Mouse (Mus musculus) lung, embryonic 16.5 days (tissue): ENCODE data around the gene Rtl6. TPM values are rescaled to one million over a fixed set of nuclear protein-coding genes. Genes with fewer than 3 reads are reported as not detected.

Experiments
- ATAC-seq: fragments of 200-750 bp; cut with Nextera tagmentation; 2 replicates; pipeline ENCODE4 v1.8.0; 2017; ENCODE audit warnings: low read depth, mild to moderate bottlenecking, moderate library complexity
- H3K27ac ChIP-seq: fragments of 300-500 bp; sonication (generic); 2 replicates; pipeline ENCODE4 v1.5.1; 2014; ENCODE audit warnings: mild to moderate bottlenecking, control low read depth, low read length
- H3K27me3 ChIP-seq: fragments of 300-500 bp; sonication (generic); 2 replicates; pipeline ENCODE4 v1.6.1; 2014; ENCODE audit warnings: low read depth, low read length, mixed read lengths; ENCODE audit not compliant: control insufficient read depth, insufficient read depth
- H3K36me3 ChIP-seq: fragments of 300-500 bp; sonication (generic); 2 replicates; pipeline ENCODE4 v1.6.1; 2014; ENCODE audit warnings: low read length; ENCODE audit not compliant: control insufficient read depth, insufficient read depth
- H3K4me1 ChIP-seq: fragments of 300-500 bp; sonication (generic); replicated peaks from 2 replicates; pipeline ENCODE4 v1.6.1; 2014; ENCODE audit warnings: low read length, mixed read lengths; ENCODE audit not compliant: control insufficient read depth, insufficient read depth
- H3K4me2 ChIP-seq: fragments of 300-500 bp; sonication (generic); 2 replicates; pipeline ENCODE4 v1.6.1; 2014; ENCODE audit warnings: low read depth, low read length, control low read depth
- H3K4me3 ChIP-seq: fragments of 300-500 bp; sonication (generic); 2 replicates; pipeline ENCODE4 v1.5.1; 2014; ENCODE audit warnings: mild to moderate bottlenecking, low read length, control low read depth
- H3K9ac ChIP-seq: fragments of 300-500 bp; sonication (generic); 2 replicates; pipeline ENCODE4 v1.6.1; 2014; ENCODE audit warnings: low read length, control low read depth
- H3K9me3 ChIP-seq: fragments of 300-500 bp; sonication (generic); 2 replicates; pipeline ENCODE4 v1.6.1; 2016; ENCODE audit warnings: low read length; ENCODE audit not compliant: control insufficient read depth
- WGBS: fragments of 180-500 bp; shearing (Covaris S2); extraction: QIAGEN DNeasy Blood & Tissue Kit; methylation state at CpG from one replicate; pipeline ENCODE4 v1.1.7; 2014; 5-methylcytosine and 5-hydroxymethylcytosine counted together
- polyA plus RNA-seq: library from polyadenylated mRNA; unstranded; fragments of >200 nt; fragmentation: Nextera tagmentation; extraction: Ambion mirVana; gene quantifications from 2 replicates; pipeline ENCODE4 v1.2.1, GENCODE M21; 2015

The Rtl6 gene
- polyA plus RNA-seq, 1 experiment from 2014 or later, result 9.7 TPM

DNA sequence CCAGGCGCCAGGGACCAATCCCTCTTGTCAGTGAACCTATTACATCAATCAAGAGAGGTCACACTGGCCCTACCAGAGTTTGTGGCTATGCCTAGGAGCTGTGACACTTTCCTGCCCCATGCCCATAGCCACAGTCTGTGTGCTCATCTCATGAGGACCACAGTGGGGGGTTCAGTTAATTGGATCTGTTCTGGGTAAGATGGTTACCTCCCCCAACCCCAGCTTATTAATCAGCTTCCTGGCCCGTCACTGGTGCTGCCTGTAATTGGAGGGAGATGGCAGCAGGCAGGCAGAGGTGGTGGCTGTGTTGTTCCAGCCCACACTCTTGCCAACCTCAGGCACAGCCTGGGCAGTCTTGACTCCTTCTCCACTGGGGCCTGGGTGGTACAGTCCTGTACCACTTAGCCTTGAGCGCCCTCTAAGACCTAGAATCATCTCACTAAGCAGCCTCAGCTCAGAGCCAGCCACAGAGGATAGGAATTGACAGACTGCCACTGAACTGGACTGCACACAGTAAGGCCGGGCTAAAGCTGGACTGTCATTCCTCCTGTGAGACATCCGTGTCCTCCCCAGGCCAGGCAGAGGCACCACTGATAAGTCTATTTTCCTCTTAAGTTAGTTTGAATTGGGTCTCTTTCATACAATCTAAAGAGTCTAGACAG is 32.3 kb downstream of the Rtl6 start:
- Histone ChIP-seq H3K4me1 (no peaks in the 10 kb centered on the region), H3K9ac (no peak overlapping the region), H3K36me3 (no peaks in the 10 kb centered on the region), H3K27ac (no peak overlapping the region), H3K9me3 (no peaks in the 10 kb centered on the region), H3K4me3 (no peak overlapping the region), H3K27me3 (no peaks in the 10 kb centered on the region), H3K4me2 (no peak overlapping the region)
- ATAC-seq, result no peak
- 61% methylated on average over 5 of the region's 5 CpGs for WGBS

DNA sequence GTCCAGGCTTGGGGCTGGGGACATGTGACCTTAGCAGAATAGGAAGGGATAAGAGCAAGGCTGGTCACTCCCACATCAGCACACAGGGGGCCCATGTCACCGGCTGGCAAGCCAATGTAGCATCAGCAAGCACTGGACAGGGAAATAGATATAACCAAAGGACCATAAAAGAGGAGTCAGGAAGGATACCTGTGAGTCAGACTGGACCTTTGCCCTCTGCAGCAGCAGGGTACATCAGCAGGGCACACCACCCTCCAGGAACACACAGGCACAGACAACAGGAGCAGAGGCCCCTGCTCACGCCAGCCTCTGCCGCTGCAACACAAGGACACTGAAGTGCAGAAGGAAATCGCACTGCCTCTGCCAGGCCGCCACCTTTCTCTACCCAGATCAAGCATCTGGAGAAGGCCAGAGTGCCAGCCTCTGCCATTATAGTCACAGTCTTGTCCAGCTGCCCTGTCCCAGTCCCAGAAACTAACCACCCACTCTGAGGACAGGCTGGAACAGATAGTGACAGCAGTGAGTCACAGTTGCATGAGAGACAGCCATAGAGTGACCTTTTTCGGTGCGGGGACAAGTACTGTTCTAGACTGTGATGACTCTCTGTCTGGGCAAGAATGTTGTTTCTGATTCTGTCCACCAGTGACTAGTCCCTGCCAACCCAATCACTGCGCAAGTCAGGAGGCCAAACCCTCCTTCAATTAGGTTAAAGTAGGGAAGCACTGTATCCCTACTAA is 34.5 kb downstream of the Rtl6 start:
- no peaks in the 10 kb centered on the region for H3K36me3 ChIP-seq
- no peaks in the 10 kb centered on the region for H3K9me3 ChIP-seq
- no peak for ATAC-seq
- no peaks in the 10 kb centered on the region for H3K27me3 ChIP-seq
- H3K4me3 ChIP-seq, result no peak overlapping the region
- no peak overlapping the region for H3K4me2 ChIP-seq
- H3K27ac ChIP-seq, result no peak overlapping the region
- H3K9ac ChIP-seq, result no peak overlapping the region
- no peaks in the 10 kb centered on the region for H3K4me1 ChIP-seq
- WGBS, result 88% methylated on average over 8 of the region's 8 CpGs

DNA sequence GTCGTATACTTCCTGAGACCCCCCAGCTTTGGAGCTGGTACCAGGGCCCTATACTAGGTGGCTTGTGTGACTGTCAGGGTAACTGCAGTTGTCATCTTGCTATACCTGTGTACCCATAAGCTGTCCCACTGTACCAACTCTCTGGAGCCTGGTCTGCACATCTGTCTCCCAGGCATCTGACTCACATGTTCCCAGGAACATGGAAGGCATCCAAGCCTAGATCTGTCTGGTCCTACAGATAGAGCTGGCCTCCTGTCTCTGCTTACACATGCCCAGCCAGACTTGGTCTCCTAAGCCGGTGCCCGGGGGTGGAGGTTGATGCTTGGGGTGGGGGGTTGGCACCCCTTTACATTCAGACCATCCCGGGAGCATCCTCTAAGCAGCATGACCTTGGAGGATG is 36.1 kb downstream of the Rtl6 start:
- no peaks in the 10 kb centered on the region for H3K4me1 ChIP-seq
- H3K9me3 ChIP-seq, result no peaks in the 10 kb centered on the region
- H3K36me3 ChIP-seq, result no peaks in the 10 kb centered on the region
- H3K27me3 ChIP-seq, result no peaks in the 10 kb centered on the region
- H3K9ac ChIP-seq, result no peak overlapping the region
- no peak overlapping the region for H3K27ac ChIP-seq
- no peak overlapping the region for H3K4me3 ChIP-seq
- ATAC-seq, result no peak
- 70% methylated on average over 4 of the region's 4 CpGs for WGBS
- no peak overlapping the region for H3K4me2 ChIP-seq

DNA sequence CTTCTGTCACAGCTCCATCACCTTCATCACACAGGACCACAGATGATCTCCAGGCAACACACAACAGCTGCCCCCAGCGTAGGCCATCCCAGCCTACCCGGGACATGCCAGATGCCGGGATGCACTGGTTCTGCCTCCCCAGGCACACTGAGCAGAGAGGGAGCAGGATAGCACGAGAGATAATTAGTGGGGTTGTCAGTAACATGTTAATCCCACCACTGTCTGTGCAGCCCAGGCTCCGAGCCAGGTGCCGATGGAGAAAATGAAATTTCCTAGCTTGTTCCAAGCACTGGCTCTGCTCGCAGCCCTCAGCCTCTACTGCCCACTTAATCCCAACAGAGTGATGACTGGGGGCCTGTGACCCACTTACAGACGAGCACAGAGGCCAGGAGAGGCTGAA is 39.1 kb downstream of the Rtl6 start:
- Histone ChIP-seq H3K4me1 (no peaks in the 10 kb centered on the region), H3K27me3 (no peaks in the 10 kb centered on the region), H3K4me2 (no peak overlapping the region), H3K27ac (no peak overlapping the region), H3K36me3 (no peaks in the 10 kb centered on the region), H3K9me3 (no peaks in the 10 kb centered on the region), H3K9ac (no peak overlapping the region), H3K4me3 (no peak overlapping the region)
- ATAC-seq, result no peak
- WGBS, result 53% methylated on average over 8 of the region's 8 CpGs

DNA sequence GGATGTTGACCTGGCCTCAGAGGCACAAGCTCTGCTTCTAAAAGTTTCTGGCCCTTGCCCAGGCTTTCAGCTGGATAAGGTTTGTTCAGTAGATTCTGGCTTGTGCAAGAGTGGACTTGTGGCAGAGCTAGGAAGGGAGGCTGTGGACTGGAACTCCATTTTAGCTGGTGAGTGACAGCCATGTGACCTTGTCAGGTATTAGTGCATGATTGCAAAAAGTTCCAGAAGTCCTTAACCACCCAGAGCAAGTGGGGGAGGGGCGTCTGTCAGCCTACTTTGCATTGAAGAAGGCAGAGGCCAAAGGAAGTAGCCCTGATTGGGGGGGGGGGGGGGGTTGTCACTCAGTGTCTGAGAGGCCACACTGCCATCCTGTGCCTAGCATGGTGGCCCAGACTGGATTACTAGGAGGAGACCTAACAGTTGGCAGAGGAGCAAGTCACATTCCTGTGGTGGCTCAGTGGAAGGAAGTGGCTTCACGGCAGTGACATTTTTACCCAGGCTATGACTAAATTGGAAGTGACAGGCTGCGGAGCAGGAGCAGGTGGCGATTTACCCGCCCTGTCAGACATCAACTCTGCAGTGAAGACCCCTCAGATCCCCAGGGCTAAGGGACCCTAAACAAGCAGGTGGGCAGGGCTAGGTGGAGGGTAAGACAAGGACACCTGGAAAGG is 44.9 kb downstream of the Rtl6 start:
- ATAC-seq, result peak; percentile 36; the same call in 1 of the 2 replicates
- H3K9ac ChIP-seq, result no peak overlapping the region
- no peak overlapping the region for H3K4me2 ChIP-seq
- no peak overlapping the region for H3K27ac ChIP-seq
- no peaks in the 10 kb centered on the region for H3K36me3 ChIP-seq
- 28% methylated on average over 5 of the region's 5 CpGs for WGBS
- H3K27me3 ChIP-seq, result no peaks in the 10 kb centered on the region
- H3K4me1 ChIP-seq, result no peaks in the 10 kb centered on the region
- H3K4me3 ChIP-seq, result no peak overlapping the region
- 0 out of 2 replicates have a peak, but pooled peaks cover 3% of the 10 kb centered on the region for H3K9me3 ChIP-seq

DNA sequence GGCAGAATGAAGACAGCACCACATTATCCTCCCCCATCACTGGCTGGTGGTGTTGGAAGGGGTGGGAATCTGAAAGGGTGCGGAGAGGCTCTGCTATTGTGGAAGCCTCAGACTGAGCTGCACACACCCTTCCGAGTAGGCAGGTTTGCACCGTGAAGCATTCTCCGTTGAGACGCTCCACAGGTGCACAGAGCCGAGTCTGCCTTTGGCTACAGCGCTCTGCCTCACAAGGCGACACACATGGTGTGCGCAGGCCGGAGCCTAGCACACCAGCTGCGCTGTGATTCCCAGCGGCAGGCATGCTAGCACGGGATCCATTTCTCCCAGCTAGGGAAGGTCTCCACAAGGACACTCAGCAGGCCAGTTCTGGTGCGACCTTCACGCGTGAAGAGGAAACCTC is 47.6 kb downstream of the Rtl6 start:
- Histone ChIP-seq H3K9me3 (0 out of 2 replicates have a peak, but pooled peaks cover 3% of the 10 kb centered on the region), H3K4me3 (no peak overlapping the region), H3K36me3 (no peaks in the 10 kb centered on the region), H3K27me3 (no peaks in the 10 kb centered on the region), H3K4me1 (no peaks in the 10 kb centered on the region), H3K9ac (no peak overlapping the region), H3K4me2 (no peak overlapping the region), H3K27ac (no peak overlapping the region)
- no peak for ATAC-seq
- WGBS, result 61% methylated on average over 16 of the region's 16 CpGs

DNA sequence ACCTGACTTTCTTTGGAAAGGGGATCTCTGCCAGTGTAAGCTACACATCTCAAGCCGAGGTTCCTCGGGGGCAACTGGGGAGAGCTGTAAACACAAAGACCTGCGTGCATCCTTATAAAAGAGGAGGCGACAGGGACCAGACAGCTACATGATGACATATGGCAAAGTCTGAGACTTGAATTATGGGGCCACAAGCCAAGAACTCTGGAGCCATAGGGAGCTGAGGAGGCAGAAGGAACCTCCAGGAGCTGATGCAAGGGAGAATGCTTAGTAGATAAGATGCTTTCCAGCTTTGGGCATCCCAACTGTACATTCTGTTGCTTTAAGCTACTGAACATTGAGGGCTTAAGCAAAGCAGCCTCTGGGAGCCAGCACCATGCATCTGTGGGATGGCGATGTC is 48.5 kb downstream of the Rtl6 start:
- H3K9me3 ChIP-seq, result 0 out of 2 replicates have a peak, but pooled peaks cover 3% of the 10 kb centered on the region
- H3K36me3 ChIP-seq, result no peaks in the 10 kb centered on the region
- H3K9ac ChIP-seq, result no peak overlapping the region
- H3K27me3 ChIP-seq, result no peaks in the 10 kb centered on the region
- ATAC-seq, result no peak
- 56% methylated on average over 5 of the region's 5 CpGs for WGBS
- no peak overlapping the region for H3K27ac ChIP-seq
- no peaks in the 10 kb centered on the region for H3K4me1 ChIP-seq
- H3K4me3 ChIP-seq, result no peak overlapping the region
- H3K4me2 ChIP-seq, result no peak overlapping the region

DNA sequence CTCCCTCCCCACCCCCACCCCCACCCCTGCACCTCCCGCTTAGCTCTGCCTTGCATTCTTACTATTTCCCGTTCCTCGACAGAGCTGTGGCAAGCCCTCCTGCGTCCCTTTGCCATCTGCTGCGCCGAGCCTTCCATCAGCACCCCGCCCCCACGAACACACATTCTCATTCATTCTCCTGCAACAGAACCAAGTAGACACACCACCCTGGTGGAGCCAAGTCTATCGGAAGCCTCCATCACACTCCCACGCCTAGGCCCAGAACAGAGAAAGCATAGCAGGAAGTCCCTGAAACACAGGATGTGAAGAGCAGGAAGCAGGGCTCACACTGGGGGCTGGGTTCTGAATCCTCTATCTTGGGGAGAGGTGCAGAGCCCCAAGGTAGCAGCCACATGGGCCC is 51.6 kb downstream of the Rtl6 start:
- no peaks in the 10 kb centered on the region for H3K27me3 ChIP-seq
- no peak overlapping the region for H3K4me3 ChIP-seq
- 71% methylated on average over 10 of the region's 10 CpGs for WGBS
- H3K9ac ChIP-seq, result no peak overlapping the region
- no peak overlapping the region for H3K4me2 ChIP-seq
- H3K9me3 ChIP-seq, result no peaks in the 10 kb centered on the region
- no peaks in the 10 kb centered on the region for H3K4me1 ChIP-seq
- no peaks in the 10 kb centered on the region for H3K36me3 ChIP-seq
- no peak overlapping the region for H3K27ac ChIP-seq
- ATAC-seq, result no peak

DNA sequence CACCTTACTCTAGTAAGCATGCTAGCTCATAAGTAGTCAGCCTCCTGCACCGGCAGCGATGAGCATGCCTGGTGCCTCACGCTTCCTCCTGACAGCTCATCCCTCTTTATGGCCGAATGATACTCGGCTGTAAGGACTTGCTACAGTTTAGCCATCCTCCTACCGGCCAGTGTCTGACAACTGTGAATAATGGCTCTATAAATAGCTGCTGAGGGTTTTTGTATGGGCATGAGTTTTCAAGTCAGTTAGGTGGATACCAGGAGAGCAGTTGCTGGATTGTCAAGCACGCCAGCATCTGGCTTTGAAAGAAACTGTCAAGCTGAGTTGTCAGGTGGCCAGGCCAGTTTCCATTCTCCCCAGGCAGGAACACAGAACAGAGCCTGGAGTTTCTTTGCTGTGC is 52.7 kb downstream of the Rtl6 start:
- WGBS, result 22% methylated on average over 7 of the region's 7 CpGs
- no peak for ATAC-seq
- no peak overlapping the region for H3K27ac ChIP-seq
- no peak overlapping the region for H3K9ac ChIP-seq
- H3K4me3 ChIP-seq, result no peak overlapping the region
- no peaks in the 10 kb centered on the region for H3K4me1 ChIP-seq
- no peaks in the 10 kb centered on the region for H3K27me3 ChIP-seq
- H3K9me3 ChIP-seq, result no peaks in the 10 kb centered on the region
- no peaks in the 10 kb centered on the region for H3K36me3 ChIP-seq
- no peak overlapping the region for H3K4me2 ChIP-seq
